Mouse (Mus musculus): ENCODE results near the gene Nrtn. TPM values are rescaled to one million over a fixed set of nuclear protein-coding genes. Genes with fewer than 3 reads are reported as not detected.

The Nrtn gene
- not detected in 4 replicates for total RNA-seq (2023; ENCODE audit: inconsistent age)

DNA sequence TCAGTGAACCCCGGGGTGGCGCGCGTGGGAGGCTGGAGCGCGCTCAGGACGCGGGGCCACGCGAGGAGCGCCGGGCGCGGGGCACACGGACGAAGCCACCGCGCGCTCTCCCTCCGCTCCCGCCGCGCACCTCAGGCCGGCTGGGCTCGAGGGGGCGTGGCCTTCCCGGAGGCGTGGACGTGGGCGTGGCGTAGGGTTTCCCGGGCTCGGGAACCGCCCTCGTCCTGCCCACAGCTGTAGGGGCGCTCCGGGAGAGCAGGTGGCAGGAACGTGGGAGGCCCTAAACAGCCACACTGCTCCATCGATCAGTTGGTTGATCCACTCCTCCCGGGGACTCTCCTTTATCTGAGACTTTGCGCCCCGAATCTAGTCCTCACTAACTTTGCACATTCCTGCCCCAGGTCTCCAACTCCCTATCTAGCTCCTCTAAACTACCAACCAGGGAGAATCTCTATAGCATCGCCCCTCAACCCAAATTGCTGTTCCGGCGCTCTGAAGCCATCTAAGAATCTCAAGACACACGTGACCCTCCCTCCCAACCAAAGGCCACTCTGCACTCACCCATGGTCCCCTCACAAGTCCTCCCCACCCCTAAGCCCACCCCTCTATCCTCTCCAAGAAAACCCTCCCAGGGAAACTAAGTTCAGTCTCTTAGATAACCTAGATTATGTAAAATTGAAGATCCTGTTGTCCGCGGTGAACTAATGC is at the start of gene Nrtn:
Nrtn (minus strand) TSS at position 115 of the 708 bp plus-strand sequence.

GRCm38 (mm10) chr17:56769950-56770349 is 12.6 kb upstream of the Nrtn start, which contains the start of gene Prr22:
Prr22 (plus strand) TSS chr17:56770250.

GRCm38 (mm10) chr17:56764474-56765354 is 7.4 kb upstream of the Nrtn start, which contains the start of gene Dus3l:
Dus3l (plus strand) TSS chr17:56764757.

DNA sequence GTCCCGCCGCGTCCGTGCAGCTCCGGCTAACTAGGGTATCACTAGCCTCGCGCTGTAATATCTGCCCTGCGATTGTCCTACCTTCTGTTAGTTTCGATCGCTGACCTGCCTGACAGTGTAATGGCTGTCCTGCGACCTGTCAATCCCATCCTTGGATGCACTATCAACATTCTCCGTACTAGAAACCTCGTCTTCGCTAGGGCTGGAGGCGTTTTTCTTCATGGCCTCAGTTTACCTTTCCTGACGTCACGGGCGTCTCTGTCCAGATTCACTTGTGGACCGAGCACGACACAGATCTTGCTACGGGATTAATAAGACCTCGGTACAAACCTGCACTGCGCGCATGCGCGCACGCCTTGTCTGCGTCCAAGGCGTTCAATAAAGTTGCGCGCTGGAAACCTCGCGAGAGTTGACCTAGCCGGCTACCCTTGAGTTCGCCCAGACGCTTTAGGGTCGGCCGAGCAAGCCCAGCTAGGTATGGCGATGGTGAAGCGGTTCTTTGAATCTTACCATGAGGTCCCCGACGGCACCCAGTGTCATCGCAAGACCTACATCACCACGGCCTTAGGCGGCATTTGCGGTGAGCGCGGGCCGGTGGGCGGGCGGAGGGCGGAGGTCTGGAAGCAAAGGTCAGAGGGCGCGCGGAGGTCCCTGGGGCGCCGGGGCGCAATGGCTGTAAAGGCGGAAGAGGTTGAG is 39.8 kb downstream of the Nrtn start, which contains the start of the genes Ndufa11 and Vmac:
Ndufa11 (plus strand) TSS at position 405 of the 696 bp plus-strand sequence.
Vmac (minus strand) TSS at position 660 of the 696 bp plus-strand sequence.

Other genes starting within 250 kb of the Nrtn start
- not detected in 4 replicates for gene Znrf4, start 245.1 kb downstream of the Nrtn start, total RNA-seq (2023; ENCODE audit: inconsistent age)
- gene Gm20219, start 203.1 kb downstream of the Nrtn start, total RNA-seq (2023; ENCODE audit: inconsistent age) = 9.3 to 13.0 TPM (median 12.5 TPM) in 4 replicates
- gene Safb2, start 172.9 kb downstream of the Nrtn start, total RNA-seq (2023; ENCODE audit: inconsistent age) = 536 to 604 TPM (median 575 TPM) in 4 replicates
- gene Safb, start 172.7 kb downstream of the Nrtn start, total RNA-seq (2023; ENCODE audit: inconsistent age) = 297 to 331 TPM (median 301 TPM) in 4 replicates
- gene 2410015M20Rik, start 147.8 kb downstream of the Nrtn start, total RNA-seq (2023; ENCODE audit: inconsistent age) = 84.7 to 87.7 TPM (median 86.4 TPM) in 4 replicates
- 1,456 to 1,526 TPM (median 1,498 TPM) in 4 replicates for gene Rpl36, start 144.1 kb downstream of the Nrtn start, total RNA-seq (2023; ENCODE audit: inconsistent age)
- gene Lonp1, start 130.6 kb downstream of the Nrtn start, total RNA-seq (2023; ENCODE audit: inconsistent age) = 58.0 to 61.7 TPM (median 59.7 TPM) in 4 replicates
- gene Catsperd, start 129.4 kb downstream of the Nrtn start, total RNA-seq (2023; ENCODE audit: inconsistent age) = not detected in 4 replicates
- 94.6 to 110 TPM (median 99.9 TPM) in 4 replicates for gene Ranbp3, start 84.2 kb downstream of the Nrtn start, total RNA-seq (2023; ENCODE audit: inconsistent age)
- 56.7 to 70.9 TPM (median 65.4 TPM) in 4 replicates for gene Ndufa11, start 39.8 kb downstream of the Nrtn start, total RNA-seq (2023; ENCODE audit: inconsistent age)
- gene Vmac, start 39.5 kb downstream of the Nrtn start, total RNA-seq (2023; ENCODE audit: inconsistent age) = 10.8 to 21.5 TPM (median 16.6 TPM) in 4 replicates
- 76.9 to 84.0 TPM (median 81.5 TPM) in 4 replicates for gene Dus3l, start 7.2 kb upstream of the Nrtn start, total RNA-seq (2023; ENCODE audit: inconsistent age)
- gene Prr22, start 12.7 kb upstream of the Nrtn start, total RNA-seq (2023; ENCODE audit: inconsistent age) = 0.35 to 1.5 TPM (median 1.3 TPM) in 4 replicates
- 11.4 to 13.3 TPM (median 11.9 TPM) in 4 replicates for gene Rfx2, start 73.5 kb upstream of the Nrtn start, total RNA-seq (2023; ENCODE audit: inconsistent age)
- gene Acsbg2, start 116.9 kb upstream of the Nrtn start, total RNA-seq (2023; ENCODE audit: inconsistent age) = not detected in 4 replicates
- gene 1700061G19Rik, start 117.9 kb upstream of the Nrtn start, total RNA-seq (2023; ENCODE audit: inconsistent age) = not detected in 4 replicates
- gene Mllt1, start 177.9 kb upstream of the Nrtn start, total RNA-seq (2023; ENCODE audit: inconsistent age) = 35.8 to 37.4 TPM (median 36.8 TPM) in 4 replicates
- not detected in 4 replicates for gene Acer1, start 224.6 kb upstream of the Nrtn start, total RNA-seq (2023; ENCODE audit: inconsistent age)
- 28.2 to 36.9 TPM (median 32.1 TPM) in 4 replicates for gene Clpp, start 232.8 kb upstream of the Nrtn start, total RNA-seq (2023; ENCODE audit: inconsistent age)
- 11.9 to 19.9 TPM (median 17.6 TPM) in 4 replicates for gene Alkbh7, start 239.8 kb upstream of the Nrtn start, total RNA-seq (2023; ENCODE audit: inconsistent age)
- 1.7 to 2.1 TPM in 2 of 4 replicates, not detected in the others for gene Pspn, start 242.5 kb upstream of the Nrtn start, total RNA-seq (2023; ENCODE audit: inconsistent age)

All from B cell, adult (primary cell).